Mouse (Mus musculus): ENCODE measurements at regions not wholly inside any gene's neighbourhood (a gene's known extent, or its start where the extent isn't known, plus 50 kb on each side); places are given as distances from the start of the nearest gene placed in this dataset.

DNA sequence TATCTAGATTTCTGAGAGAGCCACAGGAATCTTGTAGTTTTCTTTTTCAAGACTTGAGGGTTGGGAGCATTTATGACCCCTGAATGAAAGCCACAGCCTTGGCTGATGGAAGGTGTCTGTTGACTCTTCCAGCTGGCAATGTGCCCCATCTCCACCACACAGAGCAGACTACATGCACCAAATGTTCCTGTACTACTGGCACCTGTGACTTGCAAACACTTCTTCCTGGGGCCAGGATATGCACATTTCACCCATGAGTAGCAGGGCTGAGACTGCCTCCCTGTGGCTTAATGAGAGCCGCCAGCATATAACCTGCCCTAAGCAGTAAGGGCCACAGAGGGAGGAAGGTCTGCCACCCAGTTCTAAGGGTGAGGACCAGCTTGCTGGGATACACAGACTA, 390.5 kb upstream of the Spred2 start:
- no peak for ATAC-seq (replicated peaks; ENCODE audit: low FRiP score, poor library complexity, severe bottlenecking)

DNA sequence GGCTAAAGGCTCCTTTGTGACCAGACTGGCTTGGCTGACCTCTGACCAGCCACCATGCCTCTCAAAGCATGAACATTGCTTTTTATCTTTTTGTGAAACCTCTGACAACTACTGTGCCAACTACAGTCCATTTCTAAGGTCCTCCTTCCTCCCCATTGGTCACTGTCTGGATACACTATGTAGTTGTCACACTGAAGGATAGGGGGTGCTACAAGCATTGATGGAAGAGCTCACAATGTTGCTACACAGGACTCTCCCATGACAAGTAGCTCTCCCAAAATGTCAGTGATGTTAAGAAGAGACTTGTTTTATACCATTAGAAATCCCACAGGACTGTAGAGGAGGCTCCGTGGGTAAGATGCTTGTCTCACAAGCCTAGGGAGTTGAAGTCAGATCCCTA, 389.0 kb upstream of the Spred2 start:
- ATAC-seq (replicated peaks; ENCODE audit: low FRiP score, poor library complexity, severe bottlenecking): no peak

DNA sequence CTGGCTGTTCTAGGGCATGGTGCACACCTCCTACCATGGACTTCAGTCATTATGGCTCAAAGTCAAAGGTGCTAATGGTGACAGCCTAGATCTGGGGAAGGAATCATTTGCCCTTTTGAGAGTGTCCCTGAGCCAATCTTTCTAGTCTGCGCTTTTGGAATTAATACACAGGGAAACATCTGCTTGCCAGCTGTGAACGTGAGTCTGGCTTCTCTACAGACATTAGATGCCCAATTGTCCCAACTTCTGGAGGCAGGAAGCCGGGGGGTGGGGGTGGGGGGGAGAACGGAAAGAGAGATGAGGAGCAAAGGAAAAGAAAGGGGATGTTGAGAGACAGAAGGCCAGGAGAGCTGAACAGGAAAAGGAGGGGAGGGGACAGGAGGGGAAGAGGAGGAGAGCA, 377.9 kb upstream of the Spred2 start:
- no peak for ATAC-seq (replicated peaks; ENCODE audit: low FRiP score, poor library complexity, severe bottlenecking)

DNA sequence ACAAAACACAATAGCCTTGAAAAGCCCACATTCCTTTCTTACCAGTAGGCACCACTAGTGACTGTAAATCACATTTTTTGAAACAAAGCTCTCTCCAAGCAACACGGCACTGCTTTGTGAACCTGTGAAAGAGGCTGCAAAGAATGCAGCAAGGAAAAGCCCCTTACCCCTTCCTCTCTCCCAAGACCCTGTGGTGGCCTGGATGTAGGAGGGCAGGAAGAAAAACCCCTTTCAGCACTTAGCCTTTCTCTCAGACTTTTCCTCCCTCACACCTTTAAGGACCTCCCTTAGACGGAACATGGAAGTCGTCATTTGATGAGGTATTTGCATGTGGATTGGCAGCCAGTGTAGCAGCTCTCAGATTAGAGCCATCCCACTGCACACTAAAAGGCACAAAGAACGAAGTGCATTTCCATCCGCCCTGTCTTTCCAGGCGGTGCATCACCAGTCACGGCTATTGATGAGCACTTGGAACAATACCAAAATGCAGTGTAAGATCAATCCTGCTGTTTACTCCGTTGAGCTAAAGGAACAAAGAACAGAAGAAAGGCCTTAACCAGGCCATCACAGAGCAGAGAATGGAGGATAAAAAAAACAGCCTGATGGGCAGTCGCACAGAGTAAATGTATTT, 369.7 kb upstream of the Spred2 start:
- no peak for ATAC-seq (replicated peaks; ENCODE audit: low FRiP score, poor library complexity, severe bottlenecking)

DNA sequence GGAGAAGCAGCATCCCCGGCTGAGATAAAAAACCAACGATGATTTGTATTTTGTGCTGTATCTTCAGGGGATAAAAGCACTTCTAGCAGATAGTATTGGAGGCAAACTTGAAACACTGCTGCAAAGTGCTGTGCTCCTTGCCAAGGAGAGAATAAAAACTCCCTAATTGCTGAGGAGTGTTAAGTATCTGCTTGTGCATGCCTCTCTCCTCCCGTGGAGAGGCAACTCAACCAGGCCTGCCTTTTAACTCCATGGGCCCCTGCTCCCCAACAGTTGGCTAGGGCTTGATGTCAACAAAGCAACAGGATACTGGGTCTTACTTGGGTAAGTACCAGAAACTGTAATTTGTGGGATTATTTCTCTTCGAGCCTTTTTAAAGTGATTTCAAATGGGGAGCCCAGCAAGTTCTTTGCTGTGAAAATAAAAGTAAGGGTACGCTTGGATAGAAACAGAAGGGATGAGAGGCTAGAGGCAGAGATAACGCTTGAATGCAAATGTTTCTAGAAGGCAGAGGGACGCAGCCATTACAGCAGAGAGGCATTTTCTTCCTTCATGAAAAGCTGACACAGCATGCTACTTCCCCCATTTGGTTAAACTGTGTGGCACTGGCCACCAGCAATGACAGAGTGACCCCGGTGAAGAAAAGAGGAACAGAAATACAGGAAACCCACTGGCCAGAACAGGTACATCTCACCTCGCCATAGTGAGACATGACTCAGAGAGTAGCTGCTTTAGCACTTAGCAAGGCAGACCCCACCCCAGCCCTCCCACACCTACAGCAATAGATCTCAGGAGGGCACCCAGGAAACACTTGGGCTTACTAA, 369.0 kb upstream of the Spred2 start:
- no peak for ATAC-seq (replicated peaks; ENCODE audit: low FRiP score, poor library complexity, severe bottlenecking)

DNA sequence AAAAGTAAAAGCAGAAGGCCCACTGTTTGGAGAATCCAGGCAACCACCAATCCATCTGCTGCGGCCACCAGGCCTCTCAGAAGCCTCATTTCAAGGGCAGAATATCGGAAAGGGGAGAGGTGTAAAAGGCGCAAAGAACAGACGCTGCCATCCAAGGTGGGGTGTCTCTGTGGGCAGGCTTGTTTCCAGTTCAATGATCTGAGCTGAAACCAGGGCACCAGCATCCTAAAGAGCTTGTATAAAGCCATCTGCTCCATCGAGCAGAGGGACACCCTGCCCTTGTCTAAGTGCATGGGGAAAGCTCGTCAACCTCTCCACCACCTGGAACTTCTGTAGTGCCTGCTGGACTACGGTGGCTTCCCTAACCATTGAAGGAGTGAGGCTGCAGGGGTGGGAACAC, 363.7 kb upstream of the Spred2 start:
- no peak for ATAC-seq (replicated peaks; ENCODE audit: low FRiP score, poor library complexity, severe bottlenecking)

DNA sequence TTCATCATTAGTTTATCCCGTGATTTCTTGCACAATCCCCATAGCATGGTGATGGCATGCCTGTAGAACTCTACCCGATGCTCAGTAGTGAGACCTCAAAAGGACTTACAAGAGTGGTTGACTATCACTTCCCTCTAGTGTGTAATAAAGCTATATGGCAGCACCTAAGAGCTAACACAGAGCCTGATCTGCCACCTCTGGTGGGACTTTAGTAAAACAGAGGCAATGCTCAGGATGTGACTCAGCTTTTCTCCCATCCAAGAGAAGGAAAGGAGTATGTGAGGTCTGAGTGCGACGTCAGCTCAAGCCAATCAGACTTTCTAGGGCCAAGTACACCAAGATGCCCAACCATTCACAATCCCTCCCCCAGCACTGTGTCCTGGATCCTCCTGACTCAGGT, 361.5 kb upstream of the Spred2 start:
- no peak for ATAC-seq (replicated peaks; ENCODE audit: low FRiP score, poor library complexity, severe bottlenecking)

DNA sequence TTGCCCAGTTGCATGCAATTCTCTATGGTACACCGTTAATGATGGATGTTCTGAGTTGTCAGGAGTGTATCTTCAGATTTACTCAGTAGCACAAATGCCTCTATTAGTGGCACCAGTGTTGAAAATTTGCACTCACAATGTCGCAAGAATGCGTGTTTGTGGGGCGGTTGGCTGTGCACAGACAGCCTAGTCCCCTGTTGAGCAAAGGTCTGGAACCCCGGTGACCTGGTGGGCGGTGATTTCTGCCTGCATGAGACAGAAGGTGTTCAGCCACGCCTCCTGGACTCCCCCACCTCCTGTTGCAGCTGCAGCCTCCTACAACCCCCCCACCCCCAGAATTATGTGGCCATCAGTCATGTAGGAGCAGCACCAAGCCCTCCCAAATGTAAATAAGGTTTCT, 338.9 kb upstream of the Spred2 start:
- ATAC-seq (replicated peaks; ENCODE audit: low FRiP score, poor library complexity, severe bottlenecking): no peak

DNA sequence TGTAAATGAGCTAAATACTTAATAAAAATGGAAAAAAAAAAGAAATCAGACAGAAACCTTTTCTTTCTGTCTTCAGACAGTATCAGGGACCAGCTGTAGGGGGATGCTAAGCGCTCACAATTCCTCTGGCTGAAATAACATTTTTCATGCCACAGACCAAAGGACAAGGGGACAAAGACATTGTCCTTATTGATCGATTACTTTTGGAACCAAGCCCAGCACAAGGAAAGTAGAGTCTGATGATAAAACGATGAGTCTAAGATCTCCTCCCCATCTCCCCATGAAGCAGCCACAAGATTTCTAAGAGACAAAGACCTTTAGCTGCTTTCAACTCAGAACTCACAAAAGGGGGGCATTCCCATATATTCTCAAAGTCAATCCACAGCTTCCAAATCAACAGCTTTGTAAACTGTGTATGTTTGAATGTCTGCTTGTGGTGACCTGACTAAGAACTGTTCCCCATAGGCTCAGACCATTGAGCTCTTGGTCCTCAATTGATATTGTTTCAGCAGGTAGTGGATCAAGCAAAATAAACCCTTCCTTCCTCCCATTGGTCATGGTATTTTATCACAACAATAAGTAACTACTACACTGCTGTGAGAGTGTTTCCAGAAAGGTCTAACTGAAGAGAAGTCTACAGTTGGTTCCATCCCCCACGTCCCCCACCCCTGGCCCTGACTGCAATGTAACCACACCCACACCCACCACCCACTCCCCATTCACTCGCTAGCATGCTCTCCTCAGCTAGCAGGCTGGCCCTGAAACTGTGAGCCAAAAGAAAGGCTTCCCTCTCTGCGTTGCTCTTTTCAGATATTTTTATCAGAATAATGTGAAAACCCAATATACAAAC, 331.4 kb upstream of the Spred2 start:
- ATAC-seq (replicated peaks; ENCODE audit: low FRiP score, poor library complexity, severe bottlenecking): no peak

DNA sequence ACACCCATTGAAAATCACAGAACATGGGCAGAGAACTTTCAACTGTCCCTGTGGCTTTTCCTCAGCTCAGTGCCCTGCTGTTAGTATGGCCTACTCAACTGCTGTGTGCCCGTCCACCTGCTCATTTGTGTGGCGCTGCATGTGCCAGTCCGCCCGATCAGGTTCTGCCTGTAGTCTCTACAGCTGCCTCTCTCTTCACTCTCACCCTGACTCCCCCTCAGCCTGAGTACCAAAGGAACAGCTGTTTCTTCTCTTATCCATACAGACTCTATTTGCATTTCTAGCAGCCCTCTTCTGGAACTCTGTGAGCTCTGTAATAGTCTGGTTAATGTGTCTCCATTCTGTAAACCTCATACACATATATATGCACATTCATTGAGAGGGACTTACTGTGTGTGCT, 329.1 kb upstream of the Spred2 start:
- ATAC-seq (replicated peaks; ENCODE audit: low FRiP score, poor library complexity, severe bottlenecking): no peak

DNA sequence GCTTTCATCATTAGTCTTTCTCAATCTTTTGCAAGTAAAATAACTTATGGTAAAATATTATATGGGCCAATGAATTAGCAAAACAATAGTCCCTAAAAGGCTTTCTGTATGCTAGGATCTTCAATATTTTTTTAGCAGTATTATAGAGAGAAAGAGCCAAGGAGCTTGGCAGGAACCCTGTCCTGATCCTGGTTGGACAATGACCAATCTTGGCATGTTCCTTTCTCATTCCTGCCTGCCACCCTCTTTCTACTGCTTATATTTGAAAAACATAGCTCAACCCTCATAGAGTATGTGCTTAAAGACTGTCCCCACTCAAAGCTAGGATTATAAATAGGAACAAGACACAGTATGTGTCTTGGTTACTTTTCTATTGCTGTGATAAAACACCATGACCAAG, 327.8 kb upstream of the Spred2 start:
- ATAC-seq (replicated peaks; ENCODE audit: low FRiP score, poor library complexity, severe bottlenecking): no peak

DNA sequence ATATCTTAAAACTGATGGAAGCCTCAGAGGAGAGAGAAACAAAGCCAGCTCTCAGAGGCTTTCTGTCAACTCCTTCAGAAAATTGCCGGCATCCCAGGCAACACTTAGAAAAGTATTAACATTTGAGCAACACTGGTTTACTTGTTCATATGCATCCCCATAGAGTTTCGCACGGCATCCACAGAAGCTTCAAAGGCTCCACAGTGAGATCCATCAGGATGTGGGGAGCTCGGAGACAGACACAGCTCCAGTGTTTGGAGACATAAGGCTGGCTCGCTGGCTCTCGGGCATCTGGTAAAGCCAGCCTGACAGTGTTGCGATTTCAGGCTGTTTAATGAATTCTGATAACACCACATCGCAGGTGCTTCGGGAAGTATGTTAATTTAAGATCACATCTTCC, 324.7 kb upstream of the Spred2 start:
- ATAC-seq (replicated peaks; ENCODE audit: low FRiP score, poor library complexity, severe bottlenecking): no peak

DNA sequence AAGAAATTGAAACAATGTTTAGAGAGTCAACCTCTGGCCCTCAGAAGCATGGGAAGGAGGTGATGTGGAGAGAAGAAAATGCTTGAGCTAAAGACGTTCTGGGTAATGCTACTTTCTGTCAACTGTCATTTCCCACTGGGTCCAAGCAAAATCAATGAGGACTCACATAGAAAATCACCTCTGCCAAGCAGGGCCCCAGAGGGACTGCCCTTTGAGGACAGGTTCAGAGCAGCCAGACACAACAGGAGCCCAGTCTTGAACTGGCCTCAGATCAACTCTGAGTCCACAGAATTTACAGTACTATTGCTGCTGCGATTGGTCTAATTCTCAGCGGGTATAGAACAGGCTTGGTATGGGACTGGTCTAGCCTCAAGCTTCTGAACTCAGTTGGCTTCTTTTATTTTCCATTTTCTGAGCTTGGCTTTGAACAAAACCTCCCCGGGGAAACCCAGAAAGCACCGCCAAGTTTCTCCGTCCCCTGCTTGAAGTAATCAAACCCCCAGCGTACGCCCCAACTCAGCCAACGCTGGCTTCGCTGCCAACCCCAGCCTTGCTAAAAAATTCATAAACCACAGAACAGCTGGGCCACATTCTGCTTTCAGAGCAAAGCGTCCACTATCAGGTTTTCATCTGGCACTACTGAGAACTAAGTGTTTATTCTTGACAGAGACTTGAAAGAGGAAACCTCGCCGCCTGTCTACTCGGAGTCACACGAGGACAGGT, 322.8 kb upstream of the Spred2 start:
- ATAC-seq (replicated peaks; ENCODE audit: low FRiP score, poor library complexity, severe bottlenecking): no peak

DNA sequence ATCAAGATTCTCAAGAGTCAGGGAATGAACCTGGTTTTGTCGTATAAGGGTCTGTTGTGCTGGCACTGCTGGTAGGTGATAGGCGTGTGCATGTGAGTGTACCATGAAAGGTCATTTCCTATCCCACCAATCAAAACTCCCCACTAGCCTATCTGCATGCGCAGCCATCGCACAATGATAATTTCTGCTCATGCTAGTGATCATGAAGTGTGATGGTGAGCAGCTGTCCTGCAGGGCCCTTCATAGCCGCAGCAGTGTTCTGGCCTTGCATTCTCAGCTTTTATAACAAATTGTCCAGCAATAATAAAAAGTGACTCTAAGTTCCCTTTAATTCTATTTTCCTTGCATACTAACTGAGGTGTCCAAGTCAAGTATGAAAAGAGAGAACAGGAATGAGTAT, 321.7 kb upstream of the Spred2 start:
- no peak for ATAC-seq (replicated peaks; ENCODE audit: low FRiP score, poor library complexity, severe bottlenecking)

DNA sequence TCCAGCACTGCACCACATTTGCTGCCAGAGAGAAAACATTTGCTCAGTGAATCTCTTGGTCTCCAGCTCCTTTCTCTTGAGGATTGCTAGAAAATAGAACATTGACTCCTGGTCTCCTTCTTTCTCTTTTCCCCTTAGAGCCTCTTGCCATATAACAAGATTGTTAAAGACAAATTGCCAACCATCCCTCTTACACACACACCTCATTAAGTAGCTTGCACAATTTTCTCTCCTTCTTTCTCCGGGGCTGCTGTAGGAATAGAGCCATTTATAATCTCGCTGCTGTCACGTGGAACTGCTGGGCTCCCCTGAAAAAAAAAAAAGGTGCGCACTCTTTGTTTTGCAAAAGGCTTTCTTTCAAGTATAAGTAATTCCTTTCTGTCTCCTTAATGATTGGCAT, 318.6 kb upstream of the Spred2 start:
- ATAC-seq (replicated peaks; ENCODE audit: low FRiP score, poor library complexity, severe bottlenecking): no peak

DNA sequence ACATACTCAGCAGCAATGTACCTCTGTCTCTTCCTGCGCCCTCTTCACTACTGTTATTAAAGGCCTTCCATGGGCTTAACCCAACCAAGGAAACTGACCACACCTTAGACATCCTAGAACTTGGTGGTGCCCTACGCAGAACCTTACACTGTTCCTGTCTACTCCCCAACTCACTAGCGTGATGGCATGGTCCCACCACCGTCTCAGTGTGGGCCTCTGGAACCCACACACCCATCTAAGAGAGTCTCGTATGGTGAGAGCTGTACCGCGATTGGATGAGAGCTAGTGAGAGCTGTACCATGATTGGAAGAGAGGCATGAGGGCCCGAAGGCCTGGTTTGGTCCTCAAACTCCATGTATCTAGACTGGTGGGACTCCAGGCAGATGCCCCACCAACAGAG, 317.2 kb upstream of the Spred2 start:
- no peak for ATAC-seq (replicated peaks; ENCODE audit: low FRiP score, poor library complexity, severe bottlenecking)

DNA sequence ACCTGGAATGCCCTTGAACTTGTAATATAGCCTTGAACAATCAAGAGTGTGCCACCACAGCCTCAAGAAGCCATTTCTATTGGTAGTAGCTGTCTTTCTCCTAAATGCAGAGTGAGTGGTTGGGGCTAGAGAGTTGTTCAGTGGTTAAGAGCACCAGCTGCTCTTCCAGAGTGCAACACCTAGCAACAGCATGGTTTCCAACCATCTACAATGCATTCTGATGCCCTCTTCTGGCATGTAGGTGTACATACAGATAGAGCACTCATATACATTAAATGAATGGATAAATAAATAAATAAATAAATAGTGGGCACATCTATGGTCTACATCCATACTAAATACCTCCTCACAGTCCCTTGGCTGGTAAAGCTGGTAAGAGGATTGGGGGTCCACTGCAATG, 316.2 kb upstream of the Spred2 start:
- ATAC-seq (replicated peaks; ENCODE audit: low FRiP score, poor library complexity, severe bottlenecking): no peak

DNA sequence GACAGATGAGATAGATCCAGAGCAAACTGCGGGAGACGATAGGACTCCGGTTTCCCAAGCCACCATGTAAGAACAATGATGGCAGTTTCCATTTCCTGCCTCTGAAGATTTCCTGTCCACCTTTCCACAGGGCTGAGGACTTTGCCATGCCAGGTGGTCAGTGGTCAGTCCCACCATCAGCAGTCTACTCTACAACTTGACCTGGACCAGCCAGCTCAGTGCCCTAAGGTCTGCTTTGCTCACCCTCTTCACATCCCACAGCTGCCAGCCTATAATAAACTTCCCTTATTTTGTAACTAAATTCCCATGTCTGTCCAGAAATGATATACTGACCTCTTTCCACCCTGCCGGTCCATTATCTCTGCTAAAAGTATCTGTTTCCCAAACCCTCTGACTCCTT, 315.7 kb upstream of the Spred2 start:
- ATAC-seq (replicated peaks; ENCODE audit: low FRiP score, poor library complexity, severe bottlenecking): no peak

DNA sequence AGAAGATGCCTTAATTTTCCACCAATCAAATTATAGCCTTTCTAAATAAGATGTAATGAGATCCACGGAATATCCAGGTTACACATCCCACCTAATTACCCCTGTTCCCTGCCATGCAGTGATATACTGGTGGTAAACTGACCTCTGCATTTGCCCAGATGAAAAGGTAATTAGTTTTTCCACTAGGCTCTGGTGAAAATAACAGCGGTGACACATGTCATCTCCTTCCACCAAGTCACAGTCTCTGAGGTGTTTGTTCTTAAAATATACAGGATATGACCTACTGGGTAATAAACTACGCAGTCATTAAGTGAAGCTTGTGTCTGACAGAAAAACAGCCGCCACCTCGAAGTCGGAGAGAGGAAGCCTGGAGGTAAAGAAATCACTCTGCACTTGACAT, 313.6 kb upstream of the Spred2 start:
- no peak for ATAC-seq (replicated peaks; ENCODE audit: low FRiP score, poor library complexity, severe bottlenecking)

DNA sequence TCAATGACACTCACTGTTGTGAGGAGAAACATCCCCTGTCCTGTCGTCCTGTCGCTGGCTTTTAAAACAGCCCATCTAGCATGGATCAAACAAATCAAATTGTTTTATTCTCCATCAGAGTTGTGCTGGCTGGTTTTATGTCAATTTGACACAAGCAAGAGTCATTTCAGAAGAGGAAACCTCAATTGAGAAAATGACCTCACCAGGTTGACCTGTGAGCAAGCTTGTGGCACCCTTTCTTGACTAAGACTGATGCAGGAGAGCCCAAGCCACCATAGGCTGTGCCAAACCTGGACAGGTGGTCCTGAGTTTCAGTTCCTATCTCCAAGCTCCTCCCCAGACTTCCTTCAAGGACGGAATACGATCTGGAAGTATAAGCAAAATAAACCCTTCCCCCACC, 313.0 kb upstream of the Spred2 start:
- ATAC-seq (replicated peaks; ENCODE audit: low FRiP score, poor library complexity, severe bottlenecking): no peak

Data from erythroid progenitor cell, adult 5-6 weeks (primary cell).